Mouse (Mus musculus): ENCODE measurements around the gene Gm28048. TPM values are rescaled to one million over a fixed set of nuclear protein-coding genes. Genes with fewer than 3 reads are reported as not detected.

Gene Gm28048
- polyA plus RNA-seq, 1 experiment = 1.9 TPM

- TF ChIP-seq MAX (IDR thresholded peaks at IDR 0.05; ENCODE audit: low read depth) (no peak), POLR2AphosphoS2 (IDR thresholded peaks at IDR 0.05; ENCODE audit: insufficient read length, low read depth) (no peak), MYOG (IDR thresholded peaks at IDR 0.05; ENCODE audit: control insufficient read depth in 1 of 3, insufficient read depth in 1 of 3, insufficient read length in 2 of 3, low read depth in 2 of 3) (no peak), POLR2A (IDR thresholded peaks at IDR 0.05; ENCODE audit: insufficient read length, low read depth) (no peak), SRF (IDR thresholded peaks at IDR 0.05; ENCODE audit: control insufficient read depth, insufficient read length, low read depth) (no peak), CEBPB (IDR thresholded peaks at IDR 0.05; ENCODE audit: insufficient read depth, poor library complexity, severe bottlenecking) (no peak), TCF12 (IDR thresholded peaks at IDR 0.05; ENCODE audit: insufficient read depth, poor library complexity, severe bottlenecking) (no peak), MYOD1 (IDR thresholded peaks at IDR 0.05; ENCODE audit: control insufficient read depth in 1 of 3, insufficient read length in 2 of 3, low read depth in 2 of 3) (no peak), E2F4 (IDR thresholded peaks at IDR 0.05; ENCODE audit: insufficient read depth) (no peak), TCF3 (IDR thresholded peaks at IDR 0.05; ENCODE audit: insufficient read length, low read depth) (no peak), REST (IDR thresholded peaks at IDR 0.05; ENCODE audit: insufficient read depth, insufficient read length) (no peak), USF1 (IDR thresholded peaks at IDR 0.05; ENCODE audit: low read depth) (no peak)
- H3K79me2 ChIP-seq (ENCODE audit: control insufficient read depth, insufficient read depth) = peaks cover 11% of the 10 kb centered on the region
- no peaks in the 10 kb centered on the region for H3K27me3 ChIP-seq (ENCODE audit: control insufficient read depth, insufficient read depth, insufficient read length)
Observed at GRCm38 (mm10) chr11:22950131-22950530, 31.8 kb downstream of the Gm28048 start.

GRCm38 (mm10) chr11:22949101-22949500 lies 32.8 kb downstream of the Gm28048 start:
- no peak overlapping the region for H3ac ChIP-seq (ENCODE audit: control insufficient read depth, insufficient read length)
- TF ChIP-seq POLR2A (IDR thresholded peaks at IDR 0.05; ENCODE audit: insufficient read length, low read depth) (no peak), TCF3 (IDR thresholded peaks at IDR 0.05; ENCODE audit: insufficient read length, low read depth) (no peak), E2F4 (IDR thresholded peaks at IDR 0.05; ENCODE audit: insufficient read depth) (no peak), POLR2AphosphoS2 (IDR thresholded peaks at IDR 0.05; ENCODE audit: insufficient read length, low read depth) (no peak), REST (IDR thresholded peaks at IDR 0.05; ENCODE audit: insufficient read depth, insufficient read length) (no peak)
- no peaks in the 10 kb centered on the region for H3K27me3 ChIP-seq (ENCODE audit: control insufficient read depth, insufficient read depth, insufficient read length)
- H3K79me2 ChIP-seq (ENCODE audit: control insufficient read depth, insufficient read depth) = peaks cover 11% of the 10 kb centered on the region
- no peak overlapping the region for H3K4me3 ChIP-seq
- peak overlapping the region; percentile 19 for H3K4me2 ChIP-seq (ENCODE audit: low read depth)
- H3K36me3 ChIP-seq (ENCODE audit: control insufficient read depth, insufficient read depth) = no peaks in the 10 kb centered on the region

More at GRCm38 (mm10) chr11:22950131-22950530, 31.8 kb downstream of the Gm28048 start:
- Histone ChIP-seq H3ac (ENCODE audit: control insufficient read depth, insufficient read length) (no peak overlapping the region), H3K36me3 (ENCODE audit: control insufficient read depth, insufficient read depth) (peaks cover 4% of the 10 kb centered on the region), H3K4me2 (ENCODE audit: low read depth) (no peak overlapping the region), H3K4me3 (no peak overlapping the region)

- H3K4me2 ChIP-seq (ENCODE audit: low read depth) = no peak overlapping the region
- H3K27me3 ChIP-seq (ENCODE audit: control insufficient read depth, insufficient read depth, insufficient read length) = no peaks in the 10 kb centered on the region
- peaks cover 6% of the 10 kb centered on the region for H3K79me2 ChIP-seq (ENCODE audit: control insufficient read depth, insufficient read depth)
- TF ChIP-seq CEBPB (IDR thresholded peaks at IDR 0.05; ENCODE audit: insufficient read depth, poor library complexity, severe bottlenecking) (no peak), TCF3 (IDR thresholded peaks at IDR 0.05; ENCODE audit: insufficient read length, low read depth) (no peak), USF1 (IDR thresholded peaks at IDR 0.05; ENCODE audit: low read depth) (no peak), POLR2A (IDR thresholded peaks at IDR 0.05; ENCODE audit: insufficient read length, low read depth) (no peak), MYOD1 (IDR thresholded peaks at IDR 0.05; ENCODE audit: control insufficient read depth in 1 of 3, insufficient read length in 2 of 3, low read depth in 2 of 3) (no peak), SRF (IDR thresholded peaks at IDR 0.05; ENCODE audit: control insufficient read depth, insufficient read length, low read depth) (no peak), REST (IDR thresholded peaks at IDR 0.05; ENCODE audit: insufficient read depth, insufficient read length) (no peak), E2F4 (IDR thresholded peaks at IDR 0.05; ENCODE audit: insufficient read depth) (no peak), POLR2AphosphoS2 (IDR thresholded peaks at IDR 0.05; ENCODE audit: insufficient read length, low read depth) (no peak), TCF12 (IDR thresholded peaks at IDR 0.05; ENCODE audit: insufficient read depth, poor library complexity, severe bottlenecking) (no peak), MYOG (IDR thresholded peaks at IDR 0.05; ENCODE audit: control insufficient read depth in 1 of 3, insufficient read depth in 1 of 3, insufficient read length in 2 of 3, low read depth in 2 of 3) (no peak), MAX (IDR thresholded peaks at IDR 0.05; ENCODE audit: low read depth) (no peak)
- no peak overlapping the region for H3ac ChIP-seq (ENCODE audit: control insufficient read depth, insufficient read length)
- H3K4me3 ChIP-seq = no peak overlapping the region
- peaks cover 3% of the 10 kb centered on the region for H3K36me3 ChIP-seq (ENCODE audit: control insufficient read depth, insufficient read depth)
Observed at GRCm38 (mm10) chr11:22938983-22939382, 42.9 kb downstream of the Gm28048 start.

GRCm38 (mm10) chr11:22937716-22938316 lies 44.1 kb downstream of the Gm28048 start:
- no peak overlapping the region for H3ac ChIP-seq (ENCODE audit: control insufficient read depth, insufficient read length)
- H3K4me2 ChIP-seq (ENCODE audit: low read depth) = no peak overlapping the region
- H3K4me3 ChIP-seq = no peak overlapping the region
- H3K27me3 ChIP-seq (ENCODE audit: control insufficient read depth, insufficient read depth, insufficient read length) = no peaks in the 10 kb centered on the region
- peaks cover 3% of the 10 kb centered on the region for H3K36me3 ChIP-seq (ENCODE audit: control insufficient read depth, insufficient read depth)
- TF ChIP-seq MAX (IDR thresholded peaks at IDR 0.05; ENCODE audit: low read depth) = no peak
- no peak for TF ChIP-seq USF1 (IDR thresholded peaks at IDR 0.05; ENCODE audit: low read depth)
- TF ChIP-seq POLR2AphosphoS2 (IDR thresholded peaks at IDR 0.05; ENCODE audit: insufficient read length, low read depth) = no peak
- TF ChIP-seq MYOG (IDR thresholded peaks at IDR 0.05; ENCODE audit: control insufficient read depth in 1 of 3, insufficient read depth in 1 of 3, insufficient read length in 2 of 3, low read depth in 2 of 3) = no peak
- TF ChIP-seq TCF12 (IDR thresholded peaks at IDR 0.05; ENCODE audit: insufficient read depth, poor library complexity, severe bottlenecking) = no peak
- TF ChIP-seq POLR2A (IDR thresholded peaks at IDR 0.05; ENCODE audit: insufficient read length, low read depth) = no peak
- no peak for TF ChIP-seq MYOD1 (IDR thresholded peaks at IDR 0.05; ENCODE audit: control insufficient read depth in 1 of 3, insufficient read length in 2 of 3, low read depth in 2 of 3)
- TF ChIP-seq TCF3 (IDR thresholded peaks at IDR 0.05; ENCODE audit: insufficient read length, low read depth) = no peak
- no peak for TF ChIP-seq REST (IDR thresholded peaks at IDR 0.05; ENCODE audit: insufficient read depth, insufficient read length)
- TF ChIP-seq SRF (IDR thresholded peaks at IDR 0.05; ENCODE audit: control insufficient read depth, insufficient read length, low read depth) = no peak
- TF ChIP-seq CEBPB (IDR thresholded peaks at IDR 0.05; ENCODE audit: insufficient read depth, poor library complexity, severe bottlenecking) = no peak
- TF ChIP-seq E2F4 (IDR thresholded peaks at IDR 0.05; ENCODE audit: insufficient read depth) = no peak
- H3K79me2 ChIP-seq (ENCODE audit: control insufficient read depth, insufficient read depth) = peaks cover 7% of the 10 kb centered on the region
